Mouse (Mus musculus): Measurements from ENCODE around the gene Ly6g5c. TPM values are rescaled to one million over a fixed set of nuclear protein-coding genes. Genes with fewer than 3 reads are reported as not detected.

The Ly6g5c gene
- polyA plus RNA-seq, 1 experiment, result not detected

- Histone ChIP-seq H3K27ac (ENCODE audit: insufficient read depth, low read depth, low read length) (no peak overlapping the region), H3K27me3 (ENCODE audit: control insufficient read depth, insufficient read depth, low read length) (no peaks in the 10 kb centered on the region), H3K4me1 (ENCODE audit: control insufficient read depth, insufficient read depth, insufficient read length, low read length) (0 out of 2 replicates have a peak, but pooled peaks cover 2% of the 10 kb centered on the region), H3K36me3 (ENCODE audit: control insufficient read depth, insufficient read depth, low read length) (peaks cover 83% of the 10 kb centered on the region), H3K4me3 (ENCODE audit: low read depth, low read length) (no peak overlapping the region)
- WGBS, result 83% methylated on average over 6 of the region's 6 CpGs
- TF ChIP-seq POLR2A (IDR thresholded peaks at IDR 0.05; ENCODE audit: low read depth, low read length) (no peak), CTCF (IDR thresholded peaks at IDR 0.05; ENCODE audit: extremely low read depth, insufficient read length, insufficient replicate concordance, low read depth, low read length) (no peak)
These were observed 33.9 kb downstream of the Ly6g5c start for GRCm38 (mm10) chr17:35141971-35142370.

GRCm38 (mm10) chr17:35146139-35146538 is 38.1 kb downstream of the Ly6g5c start:
- WGBS, result 80% methylated on average over 5 of the region's 5 CpGs
- Histone ChIP-seq H3K4me1 (ENCODE audit: control insufficient read depth, insufficient read depth, insufficient read length, low read length) (no peaks in the 10 kb centered on the region), H3K4me3 (ENCODE audit: low read depth, low read length) (no peak overlapping the region), H3K27me3 (ENCODE audit: control insufficient read depth, insufficient read depth, low read length) (no peaks in the 10 kb centered on the region), H3K36me3 (ENCODE audit: control insufficient read depth, insufficient read depth, low read length) (peaks cover 90% of the 10 kb centered on the region), H3K27ac (ENCODE audit: insufficient read depth, low read depth, low read length) (no peak overlapping the region)
- TF ChIP-seq CTCF (IDR thresholded peaks at IDR 0.05; ENCODE audit: extremely low read depth, insufficient read length, insufficient replicate concordance, low read depth, low read length) (no peak), POLR2A (IDR thresholded peaks at IDR 0.05; ENCODE audit: low read depth, low read length) (no peak)

- WGBS, result 54% methylated on average over 3 of the region's 3 CpGs
These were observed 39.3 kb downstream of the Ly6g5c start for GRCm38 (mm10) chr17:35147348-35147747.

GRCm38 (mm10) chr17:35147922-35148639 is 40.0 kb downstream of the Ly6g5c start:
- H3K27ac ChIP-seq (ENCODE audit: insufficient read depth, low read depth, low read length), result no peak overlapping the region
- H3K36me3 ChIP-seq (ENCODE audit: control insufficient read depth, insufficient read depth, low read length), result peaks cover 89% of the 10 kb centered on the region
- no peaks in the 10 kb centered on the region for H3K27me3 ChIP-seq (ENCODE audit: control insufficient read depth, insufficient read depth, low read length)
- no peak overlapping the region for H3K4me3 ChIP-seq (ENCODE audit: low read depth, low read length)
- no peaks in the 10 kb centered on the region for H3K4me1 ChIP-seq (ENCODE audit: control insufficient read depth, insufficient read depth, insufficient read length, low read length)
- TF ChIP-seq POLR2A (IDR thresholded peaks at IDR 0.05; ENCODE audit: low read depth, low read length) (no peak), CTCF (IDR thresholded peaks at IDR 0.05; ENCODE audit: extremely low read depth, insufficient read length, insufficient replicate concordance, low read depth, low read length) (no peak)
- WGBS, result 62% methylated on average over 5 of the region's 5 CpGs

More at GRCm38 (mm10) chr17:35147348-35147747, 39.3 kb downstream of the Ly6g5c start:
- H3K4me3 ChIP-seq (ENCODE audit: low read depth, low read length), result no peak overlapping the region
- no peaks in the 10 kb centered on the region for H3K27me3 ChIP-seq (ENCODE audit: control insufficient read depth, insufficient read depth, low read length)
- H3K4me1 ChIP-seq (ENCODE audit: control insufficient read depth, insufficient read depth, insufficient read length, low read length), result no peaks in the 10 kb centered on the region
- TF ChIP-seq POLR2A (IDR thresholded peaks at IDR 0.05; ENCODE audit: low read depth, low read length) (no peak), CTCF (IDR thresholded peaks at IDR 0.05; ENCODE audit: extremely low read depth, insufficient read length, insufficient replicate concordance, low read depth, low read length) (no peak)
- no peak overlapping the region for H3K27ac ChIP-seq (ENCODE audit: insufficient read depth, low read depth, low read length)
- peaks cover 89% of the 10 kb centered on the region for H3K36me3 ChIP-seq (ENCODE audit: control insufficient read depth, insufficient read depth, low read length)

- H3K4me3 ChIP-seq (ENCODE audit: low read depth, low read length), result no peak overlapping the region
- no peak overlapping the region for H3K27ac ChIP-seq (ENCODE audit: insufficient read depth, low read depth, low read length)
- H3K4me1 ChIP-seq (ENCODE audit: control insufficient read depth, insufficient read depth, insufficient read length, low read length), result no peaks in the 10 kb centered on the region
- H3K36me3 ChIP-seq (ENCODE audit: control insufficient read depth, insufficient read depth, low read length), result peaks cover 91% of the 10 kb centered on the region
- no peak for TF ChIP-seq POLR2A (IDR thresholded peaks at IDR 0.05; ENCODE audit: low read depth, low read length)
- no peaks in the 10 kb centered on the region for H3K27me3 ChIP-seq (ENCODE audit: control insufficient read depth, insufficient read depth, low read length)
- WGBS, result 76% methylated on average over 4 of the region's 4 CpGs
These were observed 44.0 kb downstream of the Ly6g5c start for GRCm38 (mm10) chr17:35152121-35152520.

- Histone ChIP-seq H3K4me1 (ENCODE audit: control insufficient read depth, insufficient read depth, insufficient read length, low read length) (no peaks in the 10 kb centered on the region), H3K4me3 (ENCODE audit: low read depth, low read length) (no peak overlapping the region), H3K27ac (ENCODE audit: insufficient read depth, low read depth, low read length) (no peak overlapping the region), H3K36me3 (ENCODE audit: control insufficient read depth, insufficient read depth, low read length) (peaks cover 94% of the 10 kb centered on the region), H3K27me3 (ENCODE audit: control insufficient read depth, insufficient read depth, low read length) (no peaks in the 10 kb centered on the region)
- TF ChIP-seq POLR2A (IDR thresholded peaks at IDR 0.05; ENCODE audit: low read depth, low read length) (no peak), CTCF (IDR thresholded peaks at IDR 0.05; ENCODE audit: extremely low read depth, insufficient read length, insufficient replicate concordance, low read depth, low read length) (no peak)
- WGBS, result 88% methylated on average over 9 of the region's 9 CpGs
These were observed 45.0 kb downstream of the Ly6g5c start for GRCm38 (mm10) chr17:35153077-35153476.

GRCm38 (mm10) chr17:35153931-35154330 is 45.9 kb downstream of the Ly6g5c start:
- H3K36me3 ChIP-seq (ENCODE audit: control insufficient read depth, insufficient read depth, low read length), result peaks cover 96% of the 10 kb centered on the region
- H3K4me1 ChIP-seq (ENCODE audit: control insufficient read depth, insufficient read depth, insufficient read length, low read length), result no peaks in the 10 kb centered on the region
- TF ChIP-seq CTCF (IDR thresholded peaks at IDR 0.05; ENCODE audit: extremely low read depth, insufficient read length, insufficient replicate concordance, low read depth, low read length) (no peak), POLR2A (IDR thresholded peaks at IDR 0.05; ENCODE audit: low read depth, low read length) (no peak)
- no peak overlapping the region for H3K27ac ChIP-seq (ENCODE audit: insufficient read depth, low read depth, low read length)
- 79% methylated on average over 4 of the region's 4 CpGs for WGBS
- H3K4me3 ChIP-seq (ENCODE audit: low read depth, low read length), result no peak overlapping the region
- no peaks in the 10 kb centered on the region for H3K27me3 ChIP-seq (ENCODE audit: control insufficient read depth, insufficient read depth, low read length)

All from small intestine, adult 2 months (tissue).